ENCODE assay signal across 17 mouse cellular contexts in the genomic region with DNA sequence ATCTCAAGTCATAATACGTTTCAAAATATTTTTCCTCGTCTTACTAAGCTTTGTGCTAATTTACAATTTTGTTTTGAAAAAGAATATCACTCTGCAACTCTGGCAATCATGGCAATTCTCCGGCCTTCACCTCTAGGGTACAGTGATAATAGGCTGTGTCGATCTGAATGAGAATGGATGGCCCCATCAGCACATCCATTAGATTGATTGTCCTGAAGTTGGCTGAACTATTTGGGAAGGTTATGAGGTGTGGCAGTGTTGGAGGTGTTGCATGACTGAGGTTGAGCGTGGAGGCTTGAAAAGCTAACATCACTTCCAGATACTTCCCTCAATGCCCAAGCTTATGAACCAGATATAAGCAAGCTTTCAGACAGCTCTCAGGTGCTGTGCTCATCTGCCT.
"Had no signal": no experiment of that assay in that cellular context is flagged by ENCODE, and none has a peak within 500 bp of the region (broad histone marks: within the 10 kb centered on the region; RNA-seq: fewer than 3 reads in every experiment).

No protein-coding gene starts in this region.

- H3K36me3 ChIP-seq: liver, embryonic 15.5 days; lung, embryonic 15.5 days; midbrain, embryonic 12.5 days; neural tube, embryonic 12.5 days; stomach, embryonic 15.5 days had no signal

- H3K9me3 ChIP-seq: liver, embryonic 15.5 days; lung, embryonic 15.5 days; megakaryocyte, embryonic 14.5 days; midbrain, embryonic 12.5 days; neural tube, embryonic 12.5 days; stomach, embryonic 15.5 days had no signal

- H3K4me1 ChIP-seq: liver, embryonic 15.5 days; lung, embryonic 15.5 days; megakaryocyte, embryonic 14.5 days; midbrain, embryonic 12.5 days; neural tube, embryonic 12.5 days; stomach, embryonic 15.5 days had no signal

- ATAC-seq: liver, postnatal 0 days; lung, postnatal 0 days had no signal

- H3K4me3 ChIP-seq: liver, embryonic 15.5 days; lung, embryonic 15.5 days; megakaryocyte, embryonic 14.5 days; midbrain, embryonic 12.5 days; neural tube, embryonic 12.5 days; stomach, embryonic 15.5 days had no signal

- H3K9ac ChIP-seq: liver, embryonic 15.5 days; liver, postnatal 0 days; lung, embryonic 15.5 days; midbrain, embryonic 12.5 days; neural tube, embryonic 12.5 days; stomach, embryonic 15.5 days had no signal

- H3K4me2 ChIP-seq: liver, embryonic 15.5 days; lung, embryonic 15.5 days; midbrain, embryonic 12.5 days; neural tube, embryonic 12.5 days; stomach, embryonic 15.5 days had no signal

- H3K27ac ChIP-seq: liver, embryonic 15.5 days; lung, embryonic 15.5 days; macrophage; midbrain, embryonic 12.5 days; neural tube, embryonic 12.5 days; stomach, embryonic 15.5 days; stomach, postnatal 0 days had no signal

- DNase-seq: liver, postnatal 0 days; lung, adult 2 months; lung, postnatal 14 days; lung, postnatal 36 days; midbrain, embryonic 14.5 days; right cerebral cortex, postnatal 14 days; thymus, postnatal 14 days; thymus, postnatal 36 days had no signal

- H3K27me3 ChIP-seq: liver, embryonic 15.5 days; lung, embryonic 15.5 days; megakaryocyte, embryonic 14.5 days; midbrain, embryonic 12.5 days; neural tube, embryonic 12.5 days; stomach, embryonic 15.5 days had no signal
